Mouse (Mus musculus) liver, adult (tissue): ENCODE data around the gene Lck.

Experiments
- GATA4 ChIP-seq: IDR thresholded peaks from 2 replicates; pipeline ENCODE4 v1.6.1; 2014; ENCODE audit warnings: mild to moderate bottlenecking, low read length; ENCODE audit not compliant: insufficient replicate concordance

Gene Lck

DNA sequence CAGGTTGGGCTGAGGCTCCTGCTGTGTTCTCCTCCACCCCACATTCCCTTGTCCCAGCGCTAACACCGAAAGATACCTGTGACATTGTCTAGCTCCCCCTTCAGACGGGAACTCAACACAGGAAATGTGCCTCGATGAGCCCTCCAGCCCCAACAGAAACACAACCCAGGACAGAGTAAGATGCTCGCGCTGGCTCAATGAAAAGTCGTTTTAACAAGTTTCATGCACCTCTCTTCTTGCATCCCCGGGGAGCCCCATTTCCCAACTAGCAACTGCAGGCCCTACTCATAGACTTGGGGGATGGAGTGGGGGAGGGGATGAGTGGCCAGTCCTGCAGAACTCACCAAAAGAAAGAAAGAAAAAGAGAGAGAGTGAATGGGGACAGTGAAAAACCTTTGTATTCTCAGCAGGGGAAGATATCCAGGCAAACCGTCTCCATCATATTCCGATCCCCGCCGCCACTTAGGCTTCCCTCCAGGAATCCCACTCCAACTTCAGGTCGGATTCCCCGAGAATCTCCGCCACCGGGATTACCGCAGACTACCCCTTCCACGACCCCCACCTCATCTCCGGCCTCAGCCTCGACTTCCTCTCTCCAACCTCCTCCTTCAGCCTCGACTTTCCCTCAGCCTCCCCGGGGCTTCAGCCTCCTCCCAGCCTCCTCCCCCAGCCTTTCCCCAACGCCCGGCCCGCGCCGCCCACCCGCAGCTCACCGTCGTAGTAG lies 31.4 kb downstream of the Lck start:
- TF ChIP-seq GATA4 = no peak

DNA sequence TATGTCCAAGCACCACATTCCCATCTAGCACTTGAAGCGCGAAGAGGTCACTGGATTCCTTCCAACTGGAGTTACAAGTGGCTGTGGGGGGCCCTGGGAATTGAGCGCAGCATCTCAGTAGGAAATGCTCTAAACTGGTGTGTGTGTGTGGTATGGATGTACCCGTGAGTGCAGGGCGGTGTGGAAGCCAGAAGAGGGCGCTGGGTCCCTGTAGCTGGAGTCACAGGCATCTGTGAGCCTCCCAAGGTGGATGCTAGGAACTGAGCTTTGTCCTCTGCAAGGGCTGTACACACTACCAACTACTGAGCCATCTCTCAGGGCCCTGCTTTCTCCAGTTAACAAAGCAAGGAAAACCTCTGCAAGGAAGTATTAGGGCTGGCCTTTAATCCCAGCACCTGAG lies 33.4 kb downstream of the Lck start:
- no peak for TF ChIP-seq GATA4

DNA sequence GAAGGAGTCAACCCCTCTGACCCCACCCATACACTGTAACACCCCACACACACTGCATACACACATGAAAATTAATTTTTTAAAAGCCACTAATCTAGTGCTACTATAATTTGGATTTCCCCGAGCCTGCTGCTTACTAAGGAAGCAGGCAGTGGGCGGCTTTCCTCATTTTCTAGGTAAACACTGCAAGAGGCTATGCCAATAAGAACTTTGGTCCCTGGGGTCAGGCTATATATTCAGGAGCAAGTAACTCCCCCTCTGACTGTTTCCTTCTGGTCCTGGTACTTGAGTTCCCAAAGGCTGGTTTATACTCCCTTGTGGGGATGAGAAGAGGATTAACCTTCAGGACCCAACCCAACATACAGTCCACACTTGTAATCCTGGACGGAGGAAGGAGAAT lies 47.6 kb downstream of the Lck start:
- no peak for TF ChIP-seq GATA4

DNA sequence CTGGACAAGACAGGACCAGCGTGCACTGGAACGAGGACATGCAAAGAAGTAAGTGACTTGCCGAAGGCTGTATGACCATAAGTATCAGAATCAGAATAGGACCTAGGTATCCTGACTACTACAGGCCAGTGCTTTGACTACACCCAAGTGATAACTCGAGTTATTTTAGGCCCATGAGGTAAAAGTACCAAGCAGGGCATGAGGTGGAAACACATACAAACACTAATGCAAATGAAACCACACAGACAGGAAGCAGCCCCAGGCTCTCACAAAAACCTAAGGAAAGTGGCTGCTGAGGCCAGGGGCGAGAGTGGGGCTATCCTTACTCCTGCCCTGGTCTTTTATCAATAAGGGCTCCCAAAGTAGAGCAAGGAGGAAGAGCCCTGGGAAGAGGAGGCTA lies 48.1 kb downstream of the Lck start:
- no peak for TF ChIP-seq GATA4

DNA sequence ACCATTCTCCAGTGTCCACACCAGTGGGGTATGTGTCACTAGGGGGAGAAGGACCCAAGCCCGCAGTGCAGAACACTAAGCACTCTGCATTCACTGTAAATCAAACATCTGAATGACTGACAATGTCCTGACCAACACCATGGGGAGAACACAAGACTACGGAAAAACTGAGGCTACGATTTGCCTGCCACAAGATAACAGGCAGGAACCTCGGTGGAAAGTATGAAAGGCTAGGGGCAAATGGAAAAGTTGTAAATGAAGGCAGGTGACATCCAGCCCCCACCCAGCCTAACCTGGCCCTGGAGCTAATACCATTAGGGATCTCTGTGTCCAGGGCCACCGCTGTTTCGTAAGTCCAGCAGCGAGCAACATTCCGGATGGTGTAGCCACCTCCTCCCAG lies 54.9 kb downstream of the Lck start:
- TF ChIP-seq GATA4 = no peak

DNA sequence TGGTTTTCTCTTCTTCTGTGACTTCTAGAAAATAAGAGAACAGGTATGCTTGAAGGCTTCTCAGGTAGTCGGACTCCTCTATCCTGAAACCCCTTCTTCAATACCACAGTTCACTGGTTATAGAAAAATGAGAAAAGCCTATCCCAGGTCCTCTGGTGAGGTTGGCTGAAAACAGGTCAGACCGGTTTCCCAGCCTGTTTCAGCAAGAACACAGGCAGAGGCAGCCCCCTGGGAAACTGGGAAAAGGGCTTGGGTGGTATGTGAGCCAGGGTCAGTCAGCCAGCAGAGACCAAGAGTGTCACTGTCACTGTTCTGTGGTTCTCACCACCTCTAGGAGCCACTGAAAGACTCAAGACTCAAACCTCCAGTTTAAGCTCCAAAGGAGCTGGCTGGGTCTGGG lies 56.5 kb downstream of the Lck start:
- no peak for TF ChIP-seq GATA4

DNA sequence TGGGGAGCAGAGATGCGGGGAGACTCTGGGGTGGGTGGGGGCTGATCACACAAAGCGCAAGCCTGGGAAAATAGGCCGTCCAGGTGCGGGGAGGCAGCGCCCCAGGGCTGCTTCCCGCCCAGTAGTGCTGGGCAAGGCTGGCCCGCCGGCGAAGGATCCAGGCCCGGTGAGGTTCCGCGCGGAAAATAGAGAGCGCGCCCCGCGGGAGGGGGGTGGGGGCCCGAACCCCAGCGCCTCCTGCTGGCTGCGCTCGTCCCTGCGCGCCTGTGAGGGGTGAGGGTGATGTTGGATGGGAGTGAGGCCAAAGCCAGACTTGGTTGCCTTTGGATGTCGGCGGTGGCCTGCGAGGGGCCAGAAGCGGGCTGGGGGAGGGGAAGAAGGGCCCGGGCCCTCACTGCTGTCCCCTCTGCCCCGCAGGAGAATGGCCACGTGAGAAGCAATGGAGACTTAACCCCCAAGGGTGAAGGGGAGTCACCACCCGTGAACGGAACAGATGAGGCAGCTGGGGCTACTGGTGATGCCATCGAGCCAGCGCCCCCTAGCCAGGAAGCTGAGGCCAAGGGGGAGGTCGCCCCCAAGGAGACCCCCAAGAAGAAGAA lies 59.0 kb downstream of the Lck start:
- no peak for TF ChIP-seq GATA4

DNA sequence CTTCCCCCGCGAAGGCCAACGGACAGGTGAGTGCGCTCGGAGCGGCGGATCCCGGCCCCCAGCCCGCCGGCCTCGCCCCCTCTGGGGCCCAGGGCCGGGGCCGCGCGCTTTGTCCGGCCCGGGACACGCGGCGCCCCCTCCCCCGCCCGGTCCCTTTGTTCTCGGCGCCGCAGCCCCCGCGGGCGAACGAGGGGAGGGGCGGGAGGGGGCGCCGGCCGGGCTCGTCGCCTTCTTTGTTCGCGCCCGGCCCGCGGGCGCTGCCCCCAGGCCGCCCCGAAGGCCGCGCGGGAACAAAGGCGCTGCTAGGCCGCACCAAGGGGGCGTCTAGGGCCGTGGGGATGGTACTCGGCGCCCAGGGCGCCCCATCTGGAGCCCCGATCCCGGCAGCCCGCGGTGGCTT lies 59.5 kb downstream of the Lck start:
- no peak for TF ChIP-seq GATA4

DNA sequence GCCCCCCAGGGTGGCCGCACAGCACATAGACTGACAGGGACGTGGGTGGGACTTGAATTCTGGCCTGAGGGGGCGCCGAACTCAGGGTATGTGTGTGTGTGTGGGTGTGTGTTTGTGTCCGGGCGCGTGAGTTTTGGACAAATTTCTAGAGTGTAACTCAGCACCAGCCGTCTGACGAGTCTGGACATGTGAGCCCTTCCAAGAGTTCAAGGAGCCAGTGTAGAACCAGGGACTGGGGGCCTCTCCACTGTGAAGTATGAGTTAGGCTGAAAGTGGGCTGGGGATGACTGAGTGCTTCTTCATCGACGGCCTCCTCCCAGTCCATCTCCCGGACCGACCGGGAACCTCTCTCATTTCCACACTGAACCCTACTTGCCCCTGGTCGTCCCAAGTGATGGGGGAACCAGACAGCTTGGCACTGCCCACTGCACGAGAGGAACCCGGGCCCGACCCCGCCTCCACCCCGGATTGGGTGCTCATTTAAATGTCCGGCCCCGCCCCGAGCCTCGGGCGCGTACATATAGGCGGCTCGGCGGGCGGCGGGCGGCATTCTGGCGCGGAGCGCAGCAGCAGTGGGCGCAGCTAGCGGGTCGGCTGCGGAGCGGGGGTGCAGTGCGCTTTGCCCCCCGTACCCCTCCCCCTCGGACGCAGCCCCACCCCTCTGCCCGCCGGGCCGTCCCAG lies 60.2 kb downstream of the Lck start, which contains the start of gene Marcksl1:
Gene Marcksl1, plus strand, starts transcription at position 496 of the 682 bp plus-strand sequence.
- no peak for TF ChIP-seq GATA4

DNA sequence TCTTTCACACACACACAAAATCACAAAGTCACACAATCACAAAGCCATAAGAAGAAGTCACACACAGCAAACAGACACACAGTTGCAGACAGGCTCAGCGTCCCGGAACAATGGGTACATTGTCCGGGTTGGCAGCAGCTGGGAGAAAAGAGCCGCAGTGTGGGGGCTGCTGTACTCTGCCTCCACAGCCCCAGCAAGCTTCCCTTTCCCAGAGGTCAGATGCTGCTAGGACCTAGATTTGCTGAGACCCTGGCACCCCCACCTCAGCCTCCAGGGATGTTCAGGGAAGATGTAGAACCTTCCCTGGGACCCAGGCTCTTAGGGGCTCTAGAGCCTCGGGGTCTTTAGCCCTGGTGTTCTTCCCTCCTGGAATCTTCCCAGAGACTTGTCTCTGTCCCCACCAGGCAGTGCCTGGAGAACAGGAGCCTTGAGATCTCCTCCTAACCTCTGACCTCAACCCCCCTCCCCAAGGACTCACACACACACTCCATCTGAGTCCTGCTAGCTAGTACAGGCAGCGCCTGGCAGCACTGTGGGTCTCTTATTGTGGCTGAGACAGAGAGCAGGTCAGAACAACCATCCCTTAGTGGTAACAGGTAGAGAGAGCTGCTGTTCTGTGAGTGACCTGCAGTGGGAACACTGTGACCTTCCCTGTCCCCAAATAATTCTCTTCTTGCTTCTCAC lies 61.9 kb downstream of the Lck start:
- TF ChIP-seq GATA4 = no peak

DNA sequence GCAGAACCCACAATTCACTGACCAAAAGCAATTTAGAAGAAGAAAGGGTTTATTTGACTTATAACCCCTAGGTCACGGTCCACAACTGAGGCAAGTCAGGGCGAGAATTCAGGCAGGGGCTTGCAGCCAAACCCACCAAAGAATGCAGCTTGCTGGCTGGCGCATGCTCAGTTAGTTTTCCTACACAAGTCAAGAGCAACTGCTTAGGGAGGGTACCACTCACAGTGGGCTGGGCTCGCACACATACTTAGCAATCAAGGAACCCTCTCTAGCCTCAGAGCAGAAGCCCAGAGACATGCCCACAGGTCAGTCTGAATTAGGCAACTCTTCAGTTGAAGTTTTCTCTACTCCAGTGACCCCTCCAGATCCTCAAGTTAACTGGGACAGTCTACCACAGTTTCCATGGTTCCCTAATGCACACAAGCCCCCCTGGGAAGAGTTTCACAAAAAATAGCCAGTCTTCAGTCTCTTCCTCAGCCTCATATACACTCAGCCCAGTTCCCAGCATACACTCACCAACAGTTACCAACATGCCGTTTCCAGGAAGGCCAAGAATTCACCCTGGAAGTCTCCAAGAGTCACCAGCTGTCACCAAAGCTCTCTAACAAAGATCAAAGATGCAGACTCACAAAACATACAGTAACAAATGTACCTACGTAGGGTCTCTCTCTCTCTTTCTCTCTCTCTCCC lies 62.6 kb downstream of the Lck start:
- TF ChIP-seq GATA4 = no peak

DNA sequence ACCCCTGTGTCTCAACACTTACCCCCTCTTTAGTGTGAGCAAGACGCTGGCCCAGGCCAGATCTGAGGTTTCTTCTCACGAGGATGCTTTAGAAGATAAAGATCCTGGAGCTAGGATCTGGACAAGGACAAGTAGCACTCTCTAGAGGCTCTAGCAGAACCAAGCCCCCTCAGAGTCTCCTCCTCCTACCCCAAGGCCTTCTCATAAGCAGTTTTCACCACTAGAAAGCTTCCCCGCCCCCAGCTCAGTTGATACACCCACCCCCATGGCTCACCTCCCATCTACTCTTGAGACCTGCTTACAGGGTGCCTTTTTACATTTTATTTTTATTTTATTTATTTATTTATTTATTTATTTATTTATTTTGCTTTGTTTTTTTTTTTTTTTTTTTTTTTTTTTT lies 63.8 kb downstream of the Lck start:
- no peak for TF ChIP-seq GATA4

DNA sequence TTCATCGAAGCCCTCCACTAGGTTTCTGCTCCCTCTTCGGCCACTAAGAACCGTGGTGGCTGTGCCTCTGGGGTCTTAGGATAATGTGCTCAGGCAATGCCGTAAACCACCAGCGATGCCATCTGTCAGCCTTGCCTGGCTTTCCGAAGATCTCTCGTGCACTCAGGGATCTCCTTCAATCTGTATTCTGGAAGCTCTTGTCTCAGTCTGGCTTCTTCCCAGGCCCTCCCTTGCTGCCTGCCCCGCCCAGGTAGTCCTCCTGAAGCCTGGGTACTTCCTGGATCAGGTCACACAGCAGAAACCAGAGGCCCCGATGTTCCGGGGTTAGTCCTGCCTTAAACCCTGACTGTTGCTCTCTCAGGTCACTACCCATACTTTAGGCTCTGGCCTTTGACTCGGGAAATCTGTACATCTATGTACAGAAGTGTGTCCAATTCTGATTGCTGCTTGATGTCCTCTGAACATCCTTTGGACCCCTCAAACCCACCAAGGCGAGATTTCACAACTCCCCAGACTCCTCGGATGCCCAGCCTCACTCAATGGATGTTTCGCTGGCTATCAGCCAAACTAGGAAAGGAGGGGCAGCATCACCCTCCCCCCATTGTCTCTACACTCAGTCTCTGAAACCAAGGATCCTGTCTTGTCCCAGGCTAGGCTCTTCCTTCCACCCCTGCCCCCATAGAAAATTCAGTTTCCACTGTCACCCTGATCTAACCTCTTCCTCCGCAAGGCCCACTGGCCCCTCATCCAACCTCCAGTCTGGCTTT lies 64.4 kb downstream of the Lck start:
- TF ChIP-seq GATA4 = no peak

DNA sequence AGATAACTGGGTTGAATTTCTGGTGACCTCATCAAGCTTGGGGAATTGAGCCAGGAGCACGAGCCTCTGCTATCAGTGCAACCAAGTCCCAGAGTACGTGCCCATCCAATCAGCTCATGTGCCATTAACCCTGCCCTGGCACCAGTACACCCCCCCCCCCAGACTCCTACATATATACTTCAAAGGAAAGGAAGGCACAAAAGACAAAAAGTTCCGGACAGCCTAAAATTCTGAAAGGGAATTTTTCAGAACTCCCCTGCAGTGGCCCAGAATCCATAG lies 65.3 kb downstream of the Lck start:
- no peak for TF ChIP-seq GATA4
